11 mouse cellular contexts compared by ENCODE assay signal in genomic region chr4:137479757-137480156, GRCm38 (mm10). TPM values are rescaled to one million over a fixed set of nuclear protein-coding genes. Genes with fewer than 3 reads are reported as not detected.
A peak's percentile ranks its signal among the peaks of the same experiment; 100 is the strongest.
DNase-seq lines count a peak whose midpoint lies in the region; ATAC-seq and TF ChIP-seq lines count a peak whose summit lies in the region.
"Had no signal": no experiment of that assay in that cellular context is flagged by ENCODE, and none has a peak within 500 bp of the region (broad histone marks: within the 10 kb centered on the region; RNA-seq: fewer than 3 reads in every experiment).

No protein-coding gene starts in this region.

- WGBS in heart, adult 2 months: 23% methylated on average over 6 of the region's 6 CpGs
- 12% methylated on average over 6 of the region's 6 CpGs for WGBS in heart, embryonic 16.5 days

- DNase-seq in heart, adult 2 months: peak; percentile 30 to 41
- no peak for DNase-seq in heart, postnatal 4 days
- DNase-seq in kidney, postnatal 4 days: peak; percentile 84 to 92
- no peak for DNase-seq in frontal cortex, postnatal 14 days (ENCODE audit: low spot score in 2 of 2)
- no peak for DNase-seq in T-cell, adult 2 months (ENCODE audit: low spot score)
- DNase-seq in gastrocnemius, adult 8-10 months (ENCODE audit: low spot score in 2 of 2): no peak
- DNase-seq: right cerebral cortex, postnatal 14 days had no signal

- no peak for TF ChIP-seq CTCF in heart, adult 2 months (IDR thresholded peaks at IDR 0.05)
- TF ChIP-seq CTCF in E14TG2a.4 (conservative IDR thresholded peaks at IDR 0.05; ENCODE audit: low read length): no peak

- no peak for TF ChIP-seq POLR2A in heart, adult 2 months (IDR thresholded peaks at IDR 0.05; ENCODE audit: insufficient read depth, low read depth, low read length)

- peak overlapping the region; percentile 95 for H3K27ac ChIP-seq in heart, adult 2 months
- peak overlapping the region; percentile 79 for H3K27ac ChIP-seq in heart, embryonic 16.5 days (ENCODE audit: low read length)

- no peak for TF ChIP-seq EP300 in heart, adult 2 months (IDR thresholded peaks at IDR 0.05; ENCODE audit: insufficient read depth, low read depth, low read length)

- peaks cover 20% of the 10 kb centered on the region for H3K36me3 ChIP-seq in heart, adult 2 months (ENCODE audit: control insufficient read depth, insufficient read depth, low read length)
- peaks cover 42% of the 10 kb centered on the region for H3K36me3 ChIP-seq in E14TG2a.4 (ENCODE audit: insufficient read depth, low read length)
- no peaks in the 10 kb centered on the region for H3K36me3 ChIP-seq in heart, embryonic 16.5 days (ENCODE audit: control insufficient read depth, insufficient read depth)

- no peaks in the 10 kb centered on the region for H3K27me3 ChIP-seq in heart, adult 2 months (ENCODE audit: control insufficient read depth, insufficient read depth, low read length)
- no peaks in the 10 kb centered on the region for H3K27me3 ChIP-seq in E14TG2a.4 (ENCODE audit: insufficient read depth, low read length)
- no peaks in the 10 kb centered on the region for H3K27me3 ChIP-seq in heart, embryonic 16.5 days (ENCODE audit: control insufficient read depth, insufficient read depth, low read length)

- peaks cover 7% of the 10 kb centered on the region for H3K79me2 ChIP-seq in heart, adult 2 months (replicated peaks; ENCODE audit: control insufficient read depth, insufficient read depth, low read length)

- H3K4me2 ChIP-seq in heart, embryonic 16.5 days (ENCODE audit: low read depth, low read length): peak overlapping the region; percentile 30

- H3K9me3 ChIP-seq in E14TG2a.4 (ENCODE audit: low read length): no peaks in the 10 kb centered on the region
- no peaks in the 10 kb centered on the region for H3K9me3 ChIP-seq in heart, embryonic 16.5 days (replicated peaks; ENCODE audit: control insufficient read depth, low read length)

- 0 out of 2 replicates have a peak overlapping the region, but pooled peaks have one; percentile 16 for H3K9ac ChIP-seq in heart, adult 2 months (ENCODE audit: low read depth, low read length)
- H3K9ac ChIP-seq in heart, embryonic 16.5 days (ENCODE audit: low read length): peak overlapping the region; percentile 55

- peaks cover 69% of the 10 kb centered on the region for H3K4me1 ChIP-seq in heart, adult 2 months (ENCODE audit: control insufficient read depth, insufficient read depth, low read length)
- peaks cover 98% of the 10 kb centered on the region for H3K4me1 ChIP-seq in E14TG2a.4 (replicated peaks; ENCODE audit: low read depth, low read length)
- peaks cover 93% of the 10 kb centered on the region for H3K4me1 ChIP-seq in heart, embryonic 16.5 days (ENCODE audit: control insufficient read depth, insufficient read depth, low read length)

- ATAC-seq in heart, embryonic 16.5 days (replicated peaks; ENCODE audit: extremely low read depth, insufficient read depth, low FRiP score): no peak

- intact Hi-C loops in heart, adult 2 months (cut with DNase I): no loop called here

- no peak overlapping the region for H3K4me3 ChIP-seq in heart, adult 2 months
- H3K4me3 ChIP-seq in E14TG2a.4 (replicated peaks; ENCODE audit: low read length): peak overlapping the region; percentile 71
- no peak overlapping the region for H3K4me3 ChIP-seq in heart, embryonic 16.5 days (ENCODE audit: low read length)

RNA-seq across cellular contexts. Expression of gene Hspg2, which starts 11.2 kb away (rescaled TPM):
- 100 to 1,000 TPM; 174 to 190 TPM for total RNA-seq in heart, adult 2 months (2021)
- 86.7 and 114 TPM in 2 replicates for polyA plus RNA-seq in heart, adult 2 months (2012; rRNA removed)
- 100 to 1,000 TPM; 467 to 506 TPM for total RNA-seq in heart, postnatal 4 days (2021)
- polyA plus RNA-seq in heart, embryonic 16.5 days (2015; fragmentation: Nextera tagmentation; extraction: Ambion mirVana): 52.0 and 56.3 TPM in 2 replicates
- total RNA-seq in gastrocnemius, adult 8-10 months (2022): 10 to 100 TPM; 42.0 to 54.1 (median 50.0) TPM

RNA-seq across cellular contexts. Expression of gene 1700013G24Rik, which starts 26.7 kb away (rescaled TPM):
- total RNA-seq in heart, adult 2 months (2021): not detected
- 0.38 and 0.57 TPM in 2 replicates for polyA plus RNA-seq in heart, adult 2 months (2012; rRNA removed)
- total RNA-seq in heart, postnatal 4 days (2021): not detected
- polyA plus RNA-seq in heart, embryonic 16.5 days (2015; fragmentation: Nextera tagmentation; extraction: Ambion mirVana): not detected in 2 replicates
- not detected for total RNA-seq in gastrocnemius, adult 8-10 months (2022)
- total RNA-seq: layer of hippocampus, adult 18-20 months had no signal
- polyA plus RNA-seq: brain, embryonic 14.5 days had no signal

RNA-seq across cellular contexts. Expression of gene Cela3b, which starts 49.4 kb away (rescaled TPM):
- total RNA-seq in heart, adult 2 months (2021): not detected
- 0.32 TPM in 1 of 2 replicates, not detected in the other for polyA plus RNA-seq in heart, adult 2 months (2012; rRNA removed)
- not detected for total RNA-seq in heart, postnatal 4 days (2021)
- 0.35 TPM in 1 of 2 replicates, not detected in the other for polyA plus RNA-seq in heart, embryonic 16.5 days (2015; fragmentation: Nextera tagmentation; extraction: Ambion mirVana)
- not detected for total RNA-seq in gastrocnemius, adult 8-10 months (2022)
- total RNA-seq: layer of hippocampus, adult 18-20 months had no signal
- polyA plus RNA-seq: brain, embryonic 14.5 days had no signal

Comparison
In these comparisons a context has a peak if more than half of its experiments do, and no peak if none do; other contexts are left out.
1. DNase-seq: peak in heart, adult 2 months (2 of 2) and kidney, postnatal 4 days (2 of 2); none in heart, postnatal 4 days (single experiment), frontal cortex, postnatal 14 days (0 of 2), T-cell, adult 2 months (single experiment) and gastrocnemius, adult 8-10 months (0 of 2).